Mouse (Mus musculus): ENCODE data around the gene Zfp462. TPM values are rescaled to one million over a fixed set of nuclear protein-coding genes. Genes with fewer than 3 reads are reported as not detected.
A peak's percentile ranks its signal among the peaks of the same experiment; 100 is the strongest.

The Zfp462 gene
- polyA plus RNA-seq, 1 experiment from 2014 or later: 20.2 TPM

- DNase-seq (ENCODE audit: low spot score, missing footprints) (peak; percentile 97), ATAC-seq (ENCODE audit: low FRiP score) (peak; percentile 48)
- 2% methylated on average over 23 of the region's 32 CpGs for WGBS
- H3K9me3 ChIP-seq (ENCODE audit: control insufficient read depth, low read length): no peaks in the 10 kb centered on the region
- peak overlapping the region; percentile 98 for H3K27ac ChIP-seq (ENCODE audit: low read depth, low read length)
- peak overlapping the region; percentile 93 for H3K4me3 ChIP-seq (ENCODE audit: low read depth, low read length)
- peaks cover 16% of the 10 kb centered on the region for H3K4me1 ChIP-seq (ENCODE audit: control insufficient read depth, insufficient read depth, low read length)
- peak overlapping the region; percentile 67 for H3K4me2 ChIP-seq
- H3K9ac ChIP-seq (ENCODE audit: low read length): peak overlapping the region; percentile 95
- H3K27me3 ChIP-seq (ENCODE audit: control insufficient read depth, insufficient read depth, low read length): no peaks in the 10 kb centered on the region
- no peaks in the 10 kb centered on the region for H3K36me3 ChIP-seq (ENCODE audit: control insufficient read depth, insufficient read depth, low read length)
Measured at GRCm38 (mm10) chr4:54948616-54949560, 4.0 kb downstream of the Zfp462 start.

- ATAC-seq (ENCODE audit: low FRiP score) (no peak), DNase-seq (ENCODE audit: low spot score, missing footprints) (peak; percentile 93)
- WGBS: 11% methylated on average over 7 of the region's 7 CpGs
- H3K4me1 ChIP-seq (ENCODE audit: control insufficient read depth, insufficient read depth, low read length): peaks cover 16% of the 10 kb centered on the region; the same call in 1 of the 2 replicates
- H3K4me3 ChIP-seq (ENCODE audit: low read depth, low read length): peak overlapping the region; percentile 93
- 0 out of 2 replicates have a peak, but pooled peaks cover 2% of the 10 kb centered on the region for H3K36me3 ChIP-seq (ENCODE audit: control insufficient read depth, insufficient read depth, low read length)
- no peaks in the 10 kb centered on the region for H3K27me3 ChIP-seq (ENCODE audit: control insufficient read depth, insufficient read depth, low read length)
- peak overlapping the region; percentile 95 for H3K9ac ChIP-seq (ENCODE audit: low read length)
- H3K27ac ChIP-seq (ENCODE audit: low read depth, low read length): peak overlapping the region; percentile 98
- H3K4me2 ChIP-seq: peak overlapping the region; percentile 67
- no peaks in the 10 kb centered on the region for H3K9me3 ChIP-seq (ENCODE audit: control insufficient read depth, low read length)
Measured at GRCm38 (mm10) chr4:54949561-54949940, 4.7 kb downstream of the Zfp462 start.

- DNase-seq (ENCODE audit: low spot score, missing footprints): peak; percentile 90
- Histone ChIP-seq H3K4me3 (ENCODE audit: low read depth, low read length) (peak overlapping the region; percentile 93), H3K9ac (ENCODE audit: low read length) (peak overlapping the region; percentile 95), H3K36me3 (ENCODE audit: control insufficient read depth, insufficient read depth, low read length) (0 out of 2 replicates have a peak, but pooled peaks cover 2% of the 10 kb centered on the region), H3K4me2 (peak overlapping the region; percentile 67), H3K4me1 (ENCODE audit: control insufficient read depth, insufficient read depth, low read length) (peaks cover 16% of the 10 kb centered on the region; the same call in 1 of the 2 replicates), H3K27me3 (ENCODE audit: control insufficient read depth, insufficient read depth, low read length) (no peaks in the 10 kb centered on the region), H3K9me3 (ENCODE audit: control insufficient read depth, low read length) (no peaks in the 10 kb centered on the region), H3K27ac (ENCODE audit: low read depth, low read length) (peak overlapping the region; percentile 98; the same call in 1 of the 2 replicates)
- 29% methylated on average over 2 of the region's 2 CpGs for WGBS
- ATAC-seq (ENCODE audit: low FRiP score): no peak
Measured at GRCm38 (mm10) chr4:54950136-54950535, 5.3 kb downstream of the Zfp462 start.

- Histone ChIP-seq H3K9ac (ENCODE audit: low read length) (peak overlapping the region; percentile 95; the same call in 1 of the 2 replicates), H3K4me3 (ENCODE audit: low read depth, low read length) (peak overlapping the region; percentile 93), H3K4me1 (ENCODE audit: control insufficient read depth, insufficient read depth, low read length) (peaks cover 16% of the 10 kb centered on the region), H3K27ac (ENCODE audit: low read depth, low read length) (no peak overlapping the region), H3K36me3 (ENCODE audit: control insufficient read depth, insufficient read depth, low read length) (peaks cover 2% of the 10 kb centered on the region; the same call in 1 of the 2 replicates), H3K27me3 (ENCODE audit: control insufficient read depth, insufficient read depth, low read length) (no peaks in the 10 kb centered on the region), H3K4me2 (peak overlapping the region; percentile 67), H3K9me3 (ENCODE audit: control insufficient read depth, low read length) (no peaks in the 10 kb centered on the region)
- ATAC-seq (ENCODE audit: low FRiP score) (no peak), DNase-seq (ENCODE audit: low spot score, missing footprints) (peak; percentile 70)
- 87% methylated on average over 2 of the region's 2 CpGs for WGBS
Measured at GRCm38 (mm10) chr4:54950866-54951265, 6.0 kb downstream of the Zfp462 start.

GRCm38 (mm10) chr4:54953657-54954395, 9.0 kb downstream of the Zfp462 start:
- peaks cover 6% of the 10 kb centered on the region for H3K36me3 ChIP-seq (ENCODE audit: control insufficient read depth, insufficient read depth, low read length)
- DNase-seq (ENCODE audit: low spot score, missing footprints) (no peak), ATAC-seq (ENCODE audit: low FRiP score) (no peak)
- H3K4me2 ChIP-seq: no peak overlapping the region
- no peak overlapping the region for H3K4me3 ChIP-seq (ENCODE audit: low read depth, low read length)
- 90% methylated on average over 9 of the region's 9 CpGs for WGBS
- H3K27ac ChIP-seq (ENCODE audit: low read depth, low read length): no peak overlapping the region
- H3K9ac ChIP-seq (ENCODE audit: low read length): no peak overlapping the region
- H3K4me1 ChIP-seq (ENCODE audit: control insufficient read depth, insufficient read depth, low read length): peaks cover 16% of the 10 kb centered on the region
- no peaks in the 10 kb centered on the region for H3K27me3 ChIP-seq (ENCODE audit: control insufficient read depth, insufficient read depth, low read length)
- no peaks in the 10 kb centered on the region for H3K9me3 ChIP-seq (ENCODE audit: control insufficient read depth, low read length)

GRCm38 (mm10) chr4:54954455-54954854, 9.6 kb downstream of the Zfp462 start:
- Histone ChIP-seq H3K36me3 (ENCODE audit: control insufficient read depth, insufficient read depth, low read length) (peaks cover 6% of the 10 kb centered on the region), H3K9ac (ENCODE audit: low read length) (no peak overlapping the region), H3K27ac (ENCODE audit: low read depth, low read length) (no peak overlapping the region), H3K4me1 (ENCODE audit: control insufficient read depth, insufficient read depth, low read length) (peaks cover 16% of the 10 kb centered on the region), H3K27me3 (ENCODE audit: control insufficient read depth, insufficient read depth, low read length) (no peaks in the 10 kb centered on the region), H3K4me2 (no peak overlapping the region), H3K9me3 (ENCODE audit: control insufficient read depth, low read length) (no peaks in the 10 kb centered on the region), H3K4me3 (ENCODE audit: low read depth, low read length) (no peak overlapping the region)
- WGBS: 86% methylated on average over 3 of the region's 3 CpGs
- DNase-seq (ENCODE audit: low spot score, missing footprints) (no peak), ATAC-seq (ENCODE audit: low FRiP score) (no peak)

- Histone ChIP-seq H3K9ac (ENCODE audit: low read length) (no peak overlapping the region), H3K4me1 (ENCODE audit: control insufficient read depth, insufficient read depth, low read length) (no peaks in the 10 kb centered on the region), H3K27me3 (ENCODE audit: control insufficient read depth, insufficient read depth, low read length) (no peaks in the 10 kb centered on the region), H3K4me3 (ENCODE audit: low read depth, low read length) (no peak overlapping the region), H3K9me3 (ENCODE audit: control insufficient read depth, low read length) (no peaks in the 10 kb centered on the region), H3K4me2 (no peak overlapping the region), H3K36me3 (ENCODE audit: control insufficient read depth, insufficient read depth, low read length) (peaks cover 9% of the 10 kb centered on the region; the same call in 1 of the 2 replicates), H3K27ac (ENCODE audit: low read depth, low read length) (no peak overlapping the region)
- ATAC-seq (ENCODE audit: low FRiP score): no peak
- 91% methylated on average over 4 of the region's 4 CpGs for WGBS
- DNase-seq (ENCODE audit: low spot score, missing footprints): no peak
Measured at GRCm38 (mm10) chr4:54960776-54961175, 15.9 kb downstream of the Zfp462 start.

- ATAC-seq (ENCODE audit: low FRiP score) (no peak), DNase-seq (ENCODE audit: low spot score, missing footprints) (no peak)
- Histone ChIP-seq H3K27ac (ENCODE audit: low read depth, low read length) (no peak overlapping the region), H3K4me1 (ENCODE audit: control insufficient read depth, insufficient read depth, low read length) (peaks cover 3% of the 10 kb centered on the region; the same call in 1 of the 2 replicates), H3K36me3 (ENCODE audit: control insufficient read depth, insufficient read depth, low read length) (peaks cover 9% of the 10 kb centered on the region; the same call in 1 of the 2 replicates), H3K9ac (ENCODE audit: low read length) (no peak overlapping the region), H3K4me2 (no peak overlapping the region), H3K4me3 (ENCODE audit: low read depth, low read length) (no peak overlapping the region), H3K27me3 (ENCODE audit: control insufficient read depth, insufficient read depth, low read length) (no peaks in the 10 kb centered on the region), H3K9me3 (ENCODE audit: control insufficient read depth, low read length) (no peaks in the 10 kb centered on the region)
- 91% methylated on average over 4 of the region's 4 CpGs for WGBS
Measured at GRCm38 (mm10) chr4:54962141-54962540, 17.3 kb downstream of the Zfp462 start.
